Mouse (Mus musculus) gastrocnemius, postnatal 14 days (tissue): Measurements from ENCODE around the gene Slc16a2. TPM values are rescaled to one million over a fixed set of nuclear protein-coding genes. Genes with fewer than 3 reads are reported as not detected.

Source experiments
- DNase-seq: peaks from one replicate; pipeline ENCODE4 v3.0.0; 2021; ENCODE audit warnings: mixed read lengths
- intact Hi-C: fragments of 180-260 bp; cut with DNase I; formaldehyde crosslinking; loops from one replicate; pipeline ENCODE4 v1.15.1; 2025; ENCODE audit warnings: low total_unique reads
- total RNA-seq, 2 experiments: library from RNA; stranded (reverse); gene quantifications; 2 replicates each; pipeline ENCODE4 v1.2.3; 2021

Gene Slc16a2
- total RNA-seq, 2 experiments from 2014 or later, result 4.9 to 7.2 TPM

- intact Hi-C loops, result no loop called here
- peak; percentile 66 for DNase-seq
Observed at GRCm38 (mm10) chrX:103741215-103742056, 80.3 kb downstream of the Slc16a2 start.

- intact Hi-C loops, result no loop called here
- no peak for DNase-seq
Observed at GRCm38 (mm10) chrX:103734041-103734625, 87.7 kb downstream of the Slc16a2 start.

GRCm38 (mm10) chrX:103733091-103733490 lies 88.7 kb downstream of the Slc16a2 start:
- no peak for DNase-seq
- intact Hi-C loops, result no loop called here

- DNase-seq, result no peak
- intact Hi-C loops, result no loop called here
Observed at GRCm38 (mm10) chrX:103732033-103732703, 89.6 kb downstream of the Slc16a2 start.

GRCm38 (mm10) chrX:103722437-103722836 lies 99.3 kb downstream of the Slc16a2 start:
- intact Hi-C loops, result no loop called here
- DNase-seq, result no peak

GRCm38 (mm10) chrX:103719618-103720185 lies 102.1 kb downstream of the Slc16a2 start:
- intact Hi-C loops, result no loop called here
- no peak for DNase-seq

GRCm38 (mm10) chrX:103712922-103713321 lies 108.9 kb downstream of the Slc16a2 start:
- no peak for DNase-seq
- intact Hi-C loops, result no loop called here

GRCm38 (mm10) chrX:103709671-103710070 lies 112.1 kb downstream of the Slc16a2 start:
- no peak for DNase-seq
- intact Hi-C loops, result no loop called here

- intact Hi-C loops, result no loop called here
Observed at GRCm38 (mm10) chrX:103708592-103708991, 113.2 kb downstream of the Slc16a2 start.

GRCm38 (mm10) chrX:103704611-103705010 lies 117.2 kb downstream of the Slc16a2 start:
- no peak for DNase-seq
- intact Hi-C loops, result no loop called here

More at GRCm38 (mm10) chrX:103708592-103708991, 113.2 kb downstream of the Slc16a2 start:
- no peak for DNase-seq

- intact Hi-C loops, result no loop called here
- DNase-seq, result peak; percentile 20
Observed at GRCm38 (mm10) chrX:103704024-103704423, 117.8 kb downstream of the Slc16a2 start.

GRCm38 (mm10) chrX:103697796-103698195 lies 124.0 kb downstream of the Slc16a2 start:
- intact Hi-C loops, result loop anchor here (10.0 kb wide), 1 partner anchor 147 kb away; no protein-coding TSS in a partner anchor
- no peak for DNase-seq

GRCm38 (mm10) chrX:103696081-103696519 lies 125.7 kb downstream of the Slc16a2 start:
- intact Hi-C loops, result loop anchor here (10.0 kb wide), 1 partner anchor 149 kb away; no protein-coding TSS in a partner anchor
- DNase-seq, result no peak

- DNase-seq, result peak; percentile 67
- intact Hi-C loops, result loop anchor here (10.0 kb wide), 1 partner anchor 149 kb away; no protein-coding TSS in a partner anchor
Observed at GRCm38 (mm10) chrX:103695165-103695996, 126.4 kb downstream of the Slc16a2 start.

GRCm38 (mm10) chrX:103694787-103695164 lies 127.0 kb downstream of the Slc16a2 start:
- intact Hi-C loops, result loop anchor here (10.0 kb wide), 1 partner anchor 150 kb away; no protein-coding TSS in a partner anchor
- no peak for DNase-seq

- intact Hi-C loops, result loop anchor here (10.0 kb wide), 1 partner anchor 150 kb away; no protein-coding TSS in a partner anchor
- DNase-seq, result no peak
Observed at GRCm38 (mm10) chrX:103694381-103694780, 127.4 kb downstream of the Slc16a2 start.

- intact Hi-C loops, result loop anchor here (10.0 kb wide), 1 partner anchor 152 kb away; no protein-coding TSS in a partner anchor
- DNase-seq, result no peak
Observed at GRCm38 (mm10) chrX:103692916-103693315, 128.9 kb downstream of the Slc16a2 start.

GRCm38 (mm10) chrX:103688551-103688950 lies 133.2 kb downstream of the Slc16a2 start:
- DNase-seq, result no peak
- intact Hi-C loops, result no loop called here

- intact Hi-C loops, result no loop called here
- no peak for DNase-seq
Observed at GRCm38 (mm10) chrX:103674674-103675073, 147.1 kb downstream of the Slc16a2 start.
